Mouse (Mus musculus) spleen, postnatal 4 days (tissue): ENCODE data around the gene Slc38a1.
"Not testable (repeated sequence)": the region's sequence is repeated elsewhere in the genome, so short reads cannot be mapped to it uniquely, and the experiment has no call there.

Source experiments
- DNase-seq, 2 experiments: peaks; one replicate each; pipeline ENCODE4 v3.0.0; 2022; ENCODE audit warnings: low spot score in 2 of 2

Gene Slc38a1

DNA sequence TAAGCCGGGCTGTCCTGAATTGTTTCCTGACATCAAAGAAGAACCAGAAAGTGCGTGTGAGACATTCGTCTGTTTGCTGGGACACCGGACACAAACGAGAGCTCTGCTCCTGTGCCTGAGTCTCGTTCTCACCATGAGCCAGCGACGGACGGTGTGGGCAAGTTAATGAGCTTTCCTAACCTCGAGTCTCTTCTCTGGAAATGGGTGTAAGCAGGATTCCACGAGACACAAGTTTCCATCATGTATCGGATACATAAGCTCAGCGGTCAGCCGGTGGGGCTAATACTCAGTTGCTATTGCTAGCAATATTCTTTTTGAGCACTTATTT, 15.5 kb upstream of the Slc38a1 start:
- DNase-seq, result no peak

DNA sequence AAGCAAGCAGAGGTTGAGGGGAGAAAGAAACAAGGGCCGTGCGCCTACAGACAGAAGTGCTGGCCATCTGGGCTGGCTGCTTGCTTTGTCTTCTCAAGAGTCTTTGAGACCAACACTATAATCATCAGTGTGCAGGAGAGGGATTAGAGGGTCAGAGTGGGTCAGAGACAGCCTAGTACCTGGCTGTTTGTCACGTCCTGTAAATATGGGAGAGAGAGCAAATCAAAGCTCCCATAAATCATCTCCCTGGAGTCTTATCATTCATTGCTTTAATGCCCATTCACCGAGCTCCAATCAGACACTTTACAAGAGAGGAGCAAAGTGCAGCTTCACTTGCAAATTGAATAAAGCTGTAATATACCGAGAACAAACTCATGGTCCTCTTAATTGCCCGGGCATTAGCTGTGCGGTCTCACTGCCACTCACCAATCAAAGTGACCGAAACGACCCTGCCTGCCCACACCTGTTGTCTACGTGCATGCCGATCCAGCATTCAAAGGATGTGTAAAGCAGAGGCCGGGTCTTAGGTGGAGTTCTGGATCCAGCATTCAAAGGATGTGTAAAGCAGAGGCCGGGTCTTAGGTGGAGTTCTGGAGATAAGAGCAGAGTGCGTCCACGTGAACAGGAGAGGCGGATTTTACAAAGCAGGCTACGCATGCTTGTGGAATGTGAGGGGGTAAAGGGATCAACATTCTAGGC, 15.0 kb upstream of the Slc38a1 start:
- DNase-seq, result no peak

DNA sequence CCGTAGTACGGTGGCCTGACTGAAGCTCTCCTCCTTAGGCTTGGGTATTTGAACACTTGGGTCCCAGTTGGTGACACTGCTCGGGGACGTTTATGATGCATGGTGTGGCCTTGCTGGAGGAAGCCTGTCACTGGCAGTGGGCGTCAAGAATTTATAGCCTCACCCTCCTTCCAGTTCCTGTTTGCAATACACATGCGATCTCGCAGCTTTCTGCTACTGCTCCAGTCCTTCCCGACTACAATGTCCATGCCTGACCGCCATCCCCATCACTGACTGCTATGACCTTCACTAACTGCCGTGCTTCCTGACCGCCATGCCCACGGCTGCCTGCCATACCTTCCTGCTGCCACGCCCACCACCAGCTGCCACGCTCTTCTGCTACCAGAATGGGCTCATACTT, 12.8 kb upstream of the Slc38a1 start:
- peak in 1 of 2 experiments; percentile 37 for DNase-seq

DNA sequence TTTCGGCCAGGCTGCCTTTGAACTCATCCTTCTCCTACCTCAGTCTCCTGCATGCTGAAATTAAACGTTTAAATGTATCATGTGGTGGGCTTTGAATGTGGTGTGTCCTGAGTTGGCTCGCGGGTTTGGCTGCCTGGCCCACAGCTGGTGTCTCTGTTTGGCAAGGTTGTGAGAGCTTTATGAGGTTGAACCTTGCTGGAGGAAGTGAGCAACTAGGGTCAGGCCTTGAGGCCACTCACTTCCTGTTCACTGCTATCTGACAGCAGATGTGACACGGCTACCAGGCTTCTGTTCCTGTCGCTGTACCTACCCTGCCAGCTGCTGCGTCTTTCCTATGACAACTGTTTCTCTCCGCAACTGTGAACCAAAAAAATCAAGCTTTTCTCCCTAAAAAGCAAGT, 12.0 kb upstream of the Slc38a1 start:
- peak; percentile 56 to 76 for DNase-seq

DNA sequence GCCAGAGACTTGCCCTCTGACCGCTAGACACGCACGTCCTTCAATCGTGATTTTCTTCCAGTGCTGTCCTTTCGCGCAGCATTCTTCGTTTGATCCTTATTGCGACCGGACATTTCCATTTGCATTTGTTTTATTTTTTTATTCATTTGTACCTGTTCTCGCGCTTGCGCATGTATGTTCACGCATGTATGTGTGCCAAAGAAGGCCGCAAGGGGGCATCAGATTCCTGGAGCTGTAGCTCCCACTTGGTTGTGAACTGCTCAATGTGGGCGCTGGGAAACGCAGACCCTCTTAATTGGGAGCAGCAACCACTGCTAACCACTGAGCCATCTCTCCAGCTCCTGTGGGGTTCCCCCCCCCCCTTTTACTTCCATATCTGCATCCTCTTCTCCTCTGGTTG, 10.3 kb upstream of the Slc38a1 start:
- DNase-seq, result no peak

DNA sequence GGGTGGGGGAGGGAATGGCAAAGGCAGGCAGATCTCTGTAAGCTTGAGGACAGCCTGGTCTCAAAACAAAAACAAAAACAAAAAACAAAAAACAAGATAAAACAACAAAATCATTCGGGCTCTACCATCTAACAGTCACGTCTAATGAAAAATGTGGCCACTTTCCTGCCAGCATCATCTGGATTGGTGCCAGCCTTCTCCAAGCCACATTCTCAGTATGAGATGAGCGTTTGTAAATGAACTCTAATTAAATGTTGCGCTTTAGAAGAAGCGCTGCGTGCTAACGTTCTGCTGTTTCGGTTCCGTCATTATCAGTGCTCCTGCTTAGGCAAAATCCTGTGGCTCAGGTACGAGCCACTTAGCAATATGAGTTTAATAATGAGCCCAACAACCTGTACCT, 9.8 kb upstream of the Slc38a1 start:
- DNase-seq, result no peak

DNA sequence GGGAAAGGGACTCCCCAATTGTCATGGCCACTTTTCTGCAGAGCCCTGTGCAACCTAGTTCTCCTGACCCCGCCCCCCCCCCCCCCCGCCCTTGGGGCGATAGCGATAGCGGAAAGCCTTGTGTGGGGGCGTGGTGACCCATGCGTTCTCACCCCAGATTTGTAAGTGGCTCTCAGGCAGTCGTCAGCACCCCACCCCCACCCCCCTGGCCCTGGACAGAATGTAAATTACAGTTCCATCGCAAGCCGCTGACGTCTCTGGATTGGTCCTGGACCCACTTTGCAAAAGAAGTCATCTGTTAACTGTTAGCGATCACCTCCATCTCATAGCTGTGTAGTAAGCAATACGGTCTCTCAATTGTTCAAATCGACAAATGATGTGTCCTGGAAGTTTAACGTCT, 4.7 kb upstream of the Slc38a1 start:
- DNase-seq, result no peak

DNA sequence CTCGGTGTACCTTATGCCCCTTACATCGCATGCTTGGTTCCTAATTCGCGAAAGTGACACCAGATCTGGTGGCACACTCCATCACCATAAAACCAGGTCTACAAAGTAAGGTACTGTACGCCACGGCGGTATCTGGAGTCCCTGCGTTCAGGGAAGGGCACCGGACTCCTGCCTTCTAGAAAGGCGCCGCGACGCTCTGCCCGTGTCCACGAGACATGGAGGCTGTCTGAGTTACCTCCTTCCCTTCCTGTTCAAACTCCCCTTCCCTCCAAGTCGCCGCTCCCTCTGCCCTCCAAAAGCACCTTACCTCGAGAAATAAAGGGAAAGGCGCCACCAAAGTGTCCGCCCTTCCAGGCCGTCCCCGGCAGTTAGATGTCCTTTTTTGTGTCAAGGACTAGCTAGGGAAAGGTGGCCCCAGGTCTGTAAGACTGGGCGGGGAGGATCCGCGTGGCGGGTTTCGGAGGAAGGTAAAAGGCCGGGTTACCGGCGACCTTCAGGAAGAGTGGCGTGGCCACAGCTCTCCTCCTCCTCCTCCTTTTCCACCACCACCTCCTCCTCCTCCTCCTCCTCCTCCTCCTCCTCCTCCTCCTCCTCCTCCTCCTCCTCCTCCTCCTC, 785 bp downstream of the Slc38a1 start:
- peak; percentile 37 to 77 for DNase-seq

DNA sequence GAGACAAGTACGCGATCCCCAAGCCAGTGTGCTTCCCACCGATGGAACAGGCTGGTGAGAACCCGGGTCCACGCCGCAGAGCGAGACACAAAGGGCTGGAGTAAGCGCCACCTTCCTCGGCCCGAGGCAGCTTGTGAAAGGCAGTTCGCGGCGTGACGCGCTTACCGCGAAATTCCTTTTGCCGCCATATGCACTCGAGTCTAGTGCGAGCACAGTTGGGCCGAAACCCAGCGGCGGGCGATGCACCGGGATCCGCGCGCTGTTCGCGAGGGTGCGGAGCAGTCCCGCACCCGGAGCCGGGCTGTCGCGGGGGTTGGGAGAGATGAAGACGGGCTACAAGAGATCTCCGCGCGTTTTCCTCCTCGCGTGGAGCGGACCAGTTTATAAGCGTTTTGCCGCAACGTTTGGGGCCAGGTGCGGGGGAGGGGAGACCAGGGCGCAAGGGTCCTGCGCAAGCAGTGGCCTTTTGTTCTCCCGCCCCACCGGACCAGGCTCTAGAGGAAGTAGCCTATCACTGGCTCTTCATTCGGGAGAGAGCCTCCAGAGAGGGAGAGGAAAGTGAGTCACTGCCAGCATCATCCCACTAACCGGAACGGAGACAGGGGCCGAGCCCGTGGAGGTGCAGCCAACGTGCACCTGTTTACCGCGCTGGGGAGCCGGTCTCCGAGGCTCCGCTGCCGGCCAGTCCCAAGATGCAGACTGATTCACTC, 1.4 kb downstream of the Slc38a1 start:
- peak; percentile 55 to 81 for DNase-seq

DNA sequence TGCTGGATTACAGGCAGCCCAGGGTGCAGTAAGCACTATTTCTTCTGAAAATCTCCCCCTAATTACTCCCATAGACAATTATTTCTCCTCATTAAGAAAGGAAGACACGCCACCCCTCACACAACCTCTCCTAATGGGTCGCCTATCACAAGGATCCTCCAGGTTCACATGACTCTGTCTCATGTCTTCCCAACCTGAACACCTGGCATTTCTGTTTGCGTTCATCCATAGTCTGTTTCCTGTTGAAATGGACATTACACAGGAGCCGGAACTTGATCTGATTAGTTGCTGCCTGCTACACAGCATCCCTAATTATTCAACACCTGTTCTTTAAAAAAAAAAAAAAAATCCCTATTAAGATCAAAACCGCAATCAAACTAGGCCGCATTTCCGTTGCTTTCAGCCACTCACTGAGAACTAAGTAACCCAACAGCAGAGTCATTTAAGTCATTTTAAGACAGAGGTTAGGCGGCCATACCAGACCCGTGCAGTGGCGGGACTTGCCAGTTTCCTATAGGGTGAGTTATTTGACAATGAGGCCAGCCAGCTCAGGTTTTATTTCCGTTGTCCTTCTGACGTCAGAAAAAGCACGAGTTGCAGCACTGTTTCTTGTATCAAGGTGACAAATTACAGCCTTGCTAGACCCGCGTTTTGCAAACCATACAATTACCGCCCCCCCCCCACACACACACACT, 2.3 kb downstream of the Slc38a1 start:
- DNase-seq, result peak in 1 of 2 experiments; percentile 29

DNA sequence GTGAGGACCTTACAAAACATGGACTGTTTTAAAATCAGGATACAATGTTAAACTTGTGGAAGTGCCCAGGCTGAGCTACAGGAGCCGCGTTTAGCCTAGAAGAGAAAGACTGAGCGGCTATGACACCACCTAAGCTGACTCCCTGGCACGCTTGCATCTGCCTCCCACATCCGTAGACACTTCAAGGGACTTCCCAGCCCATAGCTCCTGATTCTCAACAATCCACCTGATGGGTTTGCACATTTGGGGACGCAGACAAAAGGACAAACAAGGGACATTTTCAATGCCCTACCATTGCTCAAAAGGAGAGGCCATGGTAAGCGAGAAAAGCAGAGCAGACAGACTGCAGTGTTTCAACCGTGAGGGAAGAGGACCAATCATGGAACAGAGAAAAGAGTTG, 3.1 kb downstream of the Slc38a1 start:
- no peak for DNase-seq

DNA sequence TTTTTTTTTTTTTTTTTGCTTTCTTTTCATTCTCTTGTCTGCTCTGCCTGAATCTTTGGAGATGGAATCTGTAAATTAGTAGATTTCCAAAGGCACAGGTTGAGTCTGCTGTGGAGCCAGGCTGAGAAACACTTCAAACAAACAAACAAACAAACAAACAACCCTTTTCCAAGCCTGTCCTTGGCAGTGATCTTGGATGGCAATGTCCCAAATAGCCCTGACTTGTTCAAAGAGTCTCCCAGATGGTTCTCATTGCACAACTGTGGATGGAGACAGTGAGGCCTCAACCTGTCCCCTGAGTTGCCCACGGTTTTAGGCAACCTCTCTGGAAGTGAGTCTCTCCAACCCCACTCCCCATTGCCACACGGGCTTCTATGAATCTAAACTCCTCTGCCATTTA, 4.1 kb downstream of the Slc38a1 start:
- DNase-seq, result no peak

DNA sequence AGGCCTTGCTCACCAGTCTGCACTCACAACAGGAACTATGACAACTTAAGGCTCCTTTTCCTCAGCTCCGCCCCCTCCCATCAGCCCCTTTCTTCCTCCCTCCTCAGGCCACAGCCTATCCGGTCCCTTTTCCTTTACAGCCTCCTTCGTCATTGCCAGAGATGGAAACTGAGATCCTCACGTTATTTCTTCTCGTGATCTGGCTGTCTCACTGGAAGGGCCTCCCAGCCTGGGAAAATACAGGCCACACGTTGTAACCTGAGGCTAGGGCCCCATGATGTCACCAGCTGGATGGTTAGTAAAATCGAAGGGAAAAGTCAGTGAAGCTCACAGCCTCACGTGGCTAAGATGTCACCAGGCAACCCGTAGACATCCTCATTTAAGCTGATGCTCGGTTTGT, 4.5 kb downstream of the Slc38a1 start:
- DNase-seq, result peak in 1 of 2 experiments; percentile 30

DNA sequence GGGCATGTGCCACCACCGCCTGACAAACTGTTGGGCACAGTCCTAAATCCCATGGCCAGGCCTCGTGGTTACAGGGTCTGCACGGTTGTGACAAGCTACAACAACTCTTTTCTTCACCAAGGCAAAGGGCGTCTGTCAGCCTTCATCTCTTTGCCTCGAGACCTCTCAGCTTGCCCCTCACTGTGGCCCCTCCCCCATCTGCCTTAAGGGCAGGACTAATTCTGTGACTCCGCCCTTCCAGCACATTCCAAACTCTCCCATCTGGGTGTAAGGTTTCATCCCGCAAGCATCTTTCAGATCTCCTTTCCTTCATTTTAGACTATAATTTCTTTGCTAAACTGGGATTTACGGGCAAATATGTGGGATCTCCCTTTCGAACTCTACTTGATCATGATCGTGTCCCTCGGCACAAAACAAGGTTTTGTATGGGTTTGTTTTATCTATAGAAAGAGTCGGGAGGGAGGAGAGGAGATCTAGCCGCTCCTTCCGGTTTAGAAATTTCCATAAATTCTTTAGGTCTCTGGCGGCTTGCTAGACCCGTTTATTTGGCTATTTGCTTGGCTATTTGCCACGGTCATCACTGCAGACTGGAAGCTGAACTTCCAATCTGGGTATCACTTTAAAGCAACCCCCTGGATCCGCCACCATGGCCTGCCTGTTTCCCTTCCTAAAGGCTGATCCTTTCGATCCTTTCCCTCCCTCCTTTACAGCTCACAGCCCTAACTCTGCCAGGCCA, 7.9 kb downstream of the Slc38a1 start:
- DNase-seq, result no peak

DNA sequence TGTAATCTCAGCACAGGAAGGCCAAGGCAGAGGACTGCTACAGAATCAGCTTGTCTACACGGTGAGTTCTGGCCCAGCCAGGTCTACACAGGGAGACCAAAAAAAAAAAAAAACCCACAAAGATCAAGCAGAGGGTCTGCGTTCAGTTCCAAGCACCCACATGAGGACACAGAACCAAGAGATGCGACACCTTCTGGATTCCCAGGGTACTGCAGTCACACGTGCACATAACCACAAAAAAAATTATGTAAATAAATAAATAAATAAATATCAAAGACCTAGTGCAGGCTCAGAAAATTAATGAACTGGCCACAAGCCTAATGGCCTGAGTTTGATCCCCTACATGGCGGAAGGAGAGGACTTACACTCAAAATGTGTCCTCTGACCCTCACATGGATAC, 10.5 kb downstream of the Slc38a1 start:
- DNase-seq, result no peak

DNA sequence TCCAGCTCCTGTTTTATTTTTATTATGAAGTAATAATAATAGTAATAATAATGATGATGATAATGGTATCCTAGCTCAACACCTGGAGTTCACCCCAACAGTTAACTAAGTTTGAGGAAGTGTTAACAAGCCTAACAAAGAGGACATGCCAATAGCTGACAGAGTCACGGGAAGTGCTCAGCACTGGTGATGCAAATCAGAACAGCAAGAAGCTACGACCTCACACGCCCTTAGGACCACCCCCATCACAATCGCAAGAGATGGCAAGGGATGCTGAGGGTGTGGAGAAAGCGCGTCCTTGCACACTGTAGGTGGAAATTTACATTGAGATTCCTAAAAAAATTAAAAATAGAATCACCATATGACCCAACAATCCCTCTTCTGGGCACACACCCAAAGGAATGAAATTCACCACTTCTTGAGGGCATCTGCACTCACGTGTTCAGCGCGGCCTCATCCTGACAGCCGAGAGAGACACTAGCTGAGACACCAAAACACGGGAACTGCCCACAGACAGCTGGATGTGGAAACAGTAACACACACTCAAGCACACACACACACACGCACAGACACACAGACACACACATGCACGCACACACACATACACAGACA, 11.5 kb downstream of the Slc38a1 start:
- DNase-seq, result no peak

DNA sequence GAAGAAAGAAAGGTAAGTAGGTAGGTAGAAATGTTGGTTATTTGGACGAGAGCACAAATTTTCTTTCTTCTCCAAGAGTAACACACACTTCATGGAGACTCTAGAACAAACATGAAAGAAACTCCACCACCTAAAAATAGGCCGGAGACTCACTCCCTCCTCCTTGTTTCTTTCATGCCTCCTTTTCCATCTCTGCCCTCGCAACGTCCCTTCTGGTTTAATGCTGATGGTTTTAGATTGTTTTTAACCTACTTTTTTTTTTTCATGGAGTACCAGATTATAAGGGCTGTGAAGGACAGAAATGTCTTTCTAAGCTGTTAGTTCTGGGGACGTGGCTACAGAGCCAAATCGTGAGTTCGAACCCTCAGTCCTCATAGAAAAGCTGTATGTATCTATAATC, 14.5 kb downstream of the Slc38a1 start:
- DNase-seq, result no peak

DNA sequence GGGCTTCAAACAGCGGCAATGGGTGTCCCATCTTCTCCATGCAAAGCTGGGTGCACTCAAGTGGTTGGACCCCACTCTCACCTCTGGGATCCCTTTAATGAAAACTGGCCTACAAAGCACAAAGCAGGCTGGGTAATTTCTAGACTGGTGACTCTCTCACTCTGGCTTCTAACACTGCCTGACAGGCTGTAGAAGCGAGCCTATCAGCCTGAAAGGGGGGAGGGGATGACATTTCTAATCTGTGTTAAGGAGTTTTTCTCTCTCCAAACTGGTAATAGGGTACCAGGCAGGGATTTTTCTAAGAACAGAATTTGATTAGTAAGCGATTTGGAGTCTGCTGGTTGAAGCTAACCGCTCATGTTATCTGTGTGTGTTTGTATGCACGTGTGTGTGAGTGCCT, 15.8 kb downstream of the Slc38a1 start:
- DNase-seq, result no peak

DNA sequence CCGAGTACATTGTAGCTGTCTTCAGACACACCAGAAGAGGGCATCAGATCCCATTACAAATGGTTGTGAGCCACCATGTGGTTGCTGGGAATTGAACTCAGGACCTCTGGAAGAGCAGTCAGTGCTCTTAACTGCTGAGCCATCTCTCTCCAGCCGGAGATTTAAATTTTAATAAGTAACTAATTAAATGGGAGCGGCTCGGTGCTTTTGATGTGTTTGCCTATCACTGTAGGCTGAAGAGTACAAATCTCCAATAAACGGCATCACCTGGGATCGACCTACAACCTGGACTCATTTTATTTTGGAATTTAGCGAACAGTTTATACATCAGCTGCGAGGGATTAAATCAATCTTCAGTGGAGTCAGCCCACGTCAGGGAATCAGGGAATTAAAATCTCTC, 17.7 kb downstream of the Slc38a1 start:
- DNase-seq, result not testable (repeated sequence)

DNA sequence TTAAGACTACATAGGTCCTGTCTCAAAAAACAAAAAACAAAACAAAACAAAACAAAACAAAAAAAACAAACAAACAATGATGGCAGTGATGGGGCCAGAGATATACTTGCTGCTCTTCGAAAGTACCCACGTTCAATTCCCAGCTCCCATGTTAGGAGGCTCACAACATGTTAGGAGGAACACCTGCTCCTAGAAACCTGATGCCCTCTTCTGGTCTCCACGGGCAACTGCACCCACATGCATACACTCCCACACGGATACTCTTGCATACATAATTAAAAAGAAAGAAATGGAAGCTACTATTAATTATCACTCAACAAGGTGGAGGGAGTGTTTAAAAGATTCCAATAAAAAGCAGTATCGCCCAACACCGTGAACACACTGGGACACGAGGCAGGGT, 20.3 kb downstream of the Slc38a1 start:
- no peak for DNase-seq

DNA sequence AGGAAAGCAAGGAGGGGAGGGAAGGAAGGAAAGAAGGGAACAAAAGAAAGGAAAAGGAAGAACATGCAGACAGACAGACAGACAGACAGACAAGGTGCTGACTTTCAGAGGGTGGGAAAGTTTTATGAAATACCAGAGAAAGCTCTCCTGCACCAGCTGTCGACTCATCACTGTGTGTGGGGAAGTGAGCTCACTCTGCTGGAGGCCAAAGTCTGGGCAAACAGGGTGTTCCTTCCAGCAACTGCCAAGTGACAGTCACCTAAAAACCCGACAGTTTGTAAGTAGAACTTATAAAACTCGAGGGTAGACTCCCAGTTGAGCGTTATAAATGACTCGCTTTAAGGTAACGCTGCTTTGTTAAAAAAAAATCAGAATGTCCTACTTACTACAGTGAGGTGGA, 21.0 kb downstream of the Slc38a1 start:
- no peak for DNase-seq

DNA sequence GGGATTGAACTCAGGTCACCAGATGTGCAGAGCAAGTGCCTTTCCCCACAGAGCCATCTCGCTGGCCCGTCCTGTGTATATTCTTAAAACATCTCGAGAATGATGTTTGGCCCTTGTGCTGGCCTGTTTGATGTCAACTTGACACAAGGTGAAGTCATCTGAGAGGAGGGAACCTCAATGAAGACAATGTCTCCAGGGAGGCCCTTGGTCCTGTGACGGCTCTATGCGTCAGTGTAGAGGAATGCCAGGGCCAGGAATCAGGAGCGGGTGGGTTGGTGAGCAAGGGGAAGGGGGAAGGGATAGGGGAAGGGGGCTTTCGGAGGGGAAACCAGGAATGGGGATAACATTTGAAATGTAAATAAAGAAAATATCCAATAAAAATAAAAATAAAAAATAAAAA, 25.2 kb downstream of the Slc38a1 start:
- no peak for DNase-seq
